Mouse (Mus musculus) liver, postnatal 0 days (tissue): ENCODE data around the gene Fbxw7.

Experiments used
- CTCF ChIP-seq: sonication (generic); IDR thresholded peaks from 2 replicates; pipeline ENCODE4 v1.5.1; 2016; ENCODE audit warnings: antibody characterized with exemption, low read depth
- EP300 ChIP-seq: IDR thresholded peaks from 2 replicates; pipeline ENCODE4 v1.6.1; 2016; ENCODE audit warnings: antibody characterized with exemption, low read depth, mild to moderate bottlenecking

DNA sequence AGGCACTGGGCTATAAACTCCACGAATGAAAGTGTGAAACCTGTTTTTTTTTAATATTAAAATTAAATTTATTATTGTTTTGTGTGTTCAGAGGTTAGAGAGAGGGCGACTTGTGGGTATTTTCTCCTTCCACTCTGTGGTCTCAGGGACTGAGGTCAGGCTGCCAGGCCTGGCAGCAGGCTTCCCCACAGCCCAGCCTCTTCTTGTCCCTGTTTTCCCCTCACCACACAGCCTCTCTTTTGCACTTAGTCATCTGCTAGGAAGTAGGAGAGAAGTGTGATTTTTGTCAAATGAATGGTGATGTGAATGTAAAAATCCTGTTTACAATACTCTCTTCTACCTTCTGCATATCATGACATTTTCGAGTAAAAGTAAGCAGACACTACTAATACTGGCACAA, 7.2 kb upstream of the Fbxw7 start:
- TF ChIP-seq CTCF = no peak
- no peak for TF ChIP-seq EP300
